Mouse (Mus musculus) adrenal gland, adult 2 months (tissue): Measurements from ENCODE around the gene Pard3. TPM values are rescaled to one million over a fixed set of nuclear protein-coding genes. Genes with fewer than 3 reads are reported as not detected.

Source experiments
- DNase-seq: peaks from one replicate; pipeline ENCODE4 v3.0.0; 2021
- polyA plus RNA-seq: library from polyadenylated mRNA; depleted of rRNA; stranded (reverse); fragments of >200 nt; gene quantifications from 2 replicates; pipeline ENCODE4 v1.2.3, GENCODE M21; 2012
- total RNA-seq, 2 experiments: library from RNA; stranded (reverse); gene quantifications; 2 replicates each; pipeline ENCODE4 v1.2.3; 2021

Pard3 gene
- total and polyA plus RNA-seq, 3 experiments = 31.4 to 56.9 (median 45.4) TPM

GRCm38 (mm10) chr8:127183533-127183932, 119.8 kb downstream of the Pard3 start:
- DNase-seq = no peak

GRCm38 (mm10) chr8:127184025-127184424, 120.3 kb downstream of the Pard3 start:
- no peak for DNase-seq

GRCm38 (mm10) chr8:127185897-127186296, 122.2 kb downstream of the Pard3 start:
- DNase-seq = no peak

GRCm38 (mm10) chr8:127188671-127189070, 125.0 kb downstream of the Pard3 start:
- no peak for DNase-seq

- peak; percentile 43 for DNase-seq
These were observed 126.7 kb downstream of the Pard3 start for GRCm38 (mm10) chr8:127190350-127190749.

GRCm38 (mm10) chr8:127191387-127191786, 127.7 kb downstream of the Pard3 start:
- peak; percentile 52 for DNase-seq

- no peak for DNase-seq
These were observed 128.1 kb downstream of the Pard3 start for GRCm38 (mm10) chr8:127191824-127192223.

GRCm38 (mm10) chr8:127192331-127192730, 128.6 kb downstream of the Pard3 start:
- no peak for DNase-seq

GRCm38 (mm10) chr8:127193375-127193774, 129.7 kb downstream of the Pard3 start:
- no peak for DNase-seq

- no peak for DNase-seq
These were observed 131.2 kb downstream of the Pard3 start for GRCm38 (mm10) chr8:127194786-127195407.

GRCm38 (mm10) chr8:127196505-127197265, 133.0 kb downstream of the Pard3 start:
- DNase-seq = no peak

GRCm38 (mm10) chr8:127207455-127207854, 143.8 kb downstream of the Pard3 start:
- DNase-seq = no peak

GRCm38 (mm10) chr8:127210621-127211020, 146.9 kb downstream of the Pard3 start:
- DNase-seq = no peak

GRCm38 (mm10) chr8:127214338-127214737, 150.6 kb downstream of the Pard3 start:
- DNase-seq = no peak

GRCm38 (mm10) chr8:127214748-127215433, 151.2 kb downstream of the Pard3 start:
- no peak for DNase-seq

GRCm38 (mm10) chr8:127220206-127220605, 156.5 kb downstream of the Pard3 start:
- no peak for DNase-seq

GRCm38 (mm10) chr8:127220615-127221014, 156.9 kb downstream of the Pard3 start:
- DNase-seq = no peak

- no peak for DNase-seq
These were observed 158.7 kb downstream of the Pard3 start for GRCm38 (mm10) chr8:127222361-127222760.

- no peak for DNase-seq
These were observed 163.3 kb downstream of the Pard3 start for GRCm38 (mm10) chr8:127226996-127227395.

- DNase-seq = peak; percentile 61
These were observed 163.7 kb downstream of the Pard3 start for GRCm38 (mm10) chr8:127227407-127227806.

- DNase-seq = no peak
These were observed 165.9 kb downstream of the Pard3 start for GRCm38 (mm10) chr8:127229325-127230232.

- no peak for DNase-seq
These were observed 166.5 kb downstream of the Pard3 start for GRCm38 (mm10) chr8:127230233-127230595.
